Mouse (Mus musculus): Measurements from ENCODE around the gene Gm49369.
A peak's percentile ranks its signal among the peaks of the same experiment; 100 is the strongest.

Gm49369 gene

DNA sequence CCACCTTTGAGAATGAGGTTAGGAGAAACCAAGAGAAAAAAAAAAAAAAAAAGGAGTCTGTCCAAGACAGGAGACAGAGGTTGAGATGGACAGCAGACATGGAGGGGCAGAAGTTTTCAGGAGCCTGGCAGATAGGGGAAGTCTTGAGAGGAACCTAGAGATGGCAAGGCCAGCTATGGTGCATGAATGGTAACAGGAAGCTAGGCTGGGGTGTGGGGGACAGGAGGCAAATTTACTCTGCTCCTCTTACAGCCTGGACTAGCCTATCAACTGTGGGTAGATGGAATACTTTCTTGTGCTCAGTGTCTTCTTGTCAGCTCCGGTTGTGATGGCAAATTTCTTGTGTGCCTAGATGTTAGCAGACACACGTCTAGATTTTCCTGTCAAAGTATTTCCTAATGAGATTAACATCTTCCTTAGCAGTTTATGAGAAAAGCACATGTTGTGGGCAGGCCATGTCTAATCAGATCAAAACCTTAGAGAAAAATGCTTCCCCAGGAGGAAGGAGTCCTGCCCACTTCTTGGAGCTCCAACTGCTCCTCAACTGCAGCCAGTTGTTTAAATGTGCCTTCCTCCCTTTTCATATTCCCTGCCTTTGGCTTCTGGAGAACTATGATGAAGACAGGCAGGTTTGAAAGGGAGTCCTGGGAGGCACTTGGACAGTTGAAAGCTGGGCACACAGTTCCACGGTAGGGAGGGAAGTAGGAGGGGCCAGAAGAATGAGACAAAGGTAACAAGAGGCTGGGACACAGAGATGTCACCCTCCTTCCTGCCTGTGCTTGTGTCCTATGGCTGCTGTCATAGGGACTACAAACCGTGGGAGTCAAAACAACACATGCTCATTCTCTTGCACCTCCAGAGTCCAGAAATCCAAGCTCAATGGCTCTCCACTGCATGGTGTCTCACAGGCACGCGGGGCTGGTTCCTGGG lies 12.1 kb upstream of the Gm49369 start:
- DNase-seq (ENCODE audit: low spot score), result no peak

DNA sequence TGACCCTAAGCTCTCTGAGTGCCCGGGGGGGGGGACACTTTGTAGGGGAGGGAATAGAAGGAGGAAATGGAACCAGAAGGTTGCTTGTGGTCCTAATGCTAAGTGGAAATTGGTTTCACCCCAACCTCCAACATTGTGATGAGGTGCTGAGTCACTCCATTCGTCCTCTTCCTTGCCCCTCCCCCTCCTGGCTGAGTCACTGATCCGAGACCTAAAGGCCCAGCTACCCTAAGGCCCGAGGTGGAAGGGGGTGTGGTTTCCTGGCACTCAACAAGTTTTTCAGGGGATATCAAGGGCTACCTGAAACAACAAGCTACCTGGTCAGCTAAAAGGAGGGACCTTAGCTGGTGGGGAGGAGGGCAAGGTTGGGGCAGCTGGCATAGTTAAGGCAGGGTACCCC lies 10.7 kb upstream of the Gm49369 start:
- peak; percentile 42 for DNase-seq (ENCODE audit: low spot score)

DNA sequence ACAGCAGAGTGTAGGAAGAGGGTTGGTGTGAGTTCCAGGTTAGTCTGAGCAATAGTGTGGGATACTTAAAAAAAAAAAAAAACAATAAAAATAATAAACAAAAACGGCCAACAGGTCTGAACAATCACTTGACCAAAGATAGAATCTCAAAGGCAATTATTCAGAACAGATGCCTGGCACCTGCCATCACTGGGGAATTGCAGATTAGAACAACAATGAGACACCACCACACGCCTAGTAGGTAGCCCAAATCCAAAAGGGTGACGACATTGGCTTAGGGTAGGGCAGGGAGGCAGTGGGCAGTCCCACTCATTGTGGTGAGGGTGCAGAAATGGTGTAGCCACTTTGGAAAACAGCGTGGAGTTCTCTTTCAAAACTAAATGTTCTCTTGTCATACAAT lies 9.1 kb upstream of the Gm49369 start:
- DNase-seq (ENCODE audit: low spot score), result no peak

DNA sequence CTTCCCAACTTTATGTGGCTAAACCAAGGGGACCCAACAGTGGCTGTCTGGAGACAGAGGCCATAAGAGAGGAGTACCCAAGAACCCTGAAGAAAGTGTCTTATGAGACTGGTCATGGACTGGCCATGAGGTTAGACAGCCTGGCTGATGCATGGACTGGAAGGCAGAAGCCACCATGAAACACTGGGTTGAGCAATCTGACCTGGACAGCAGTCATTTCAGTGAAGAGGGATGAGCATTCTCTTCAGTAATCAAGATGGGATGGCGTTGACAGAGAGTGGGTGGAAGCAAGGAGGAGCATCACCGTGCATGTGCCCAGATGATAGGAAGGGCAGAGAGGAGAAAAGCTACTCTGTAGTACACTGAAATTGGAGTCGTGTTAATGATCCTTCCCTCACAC lies 8.6 kb upstream of the Gm49369 start:
- DNase-seq (ENCODE audit: low spot score), result no peak

DNA sequence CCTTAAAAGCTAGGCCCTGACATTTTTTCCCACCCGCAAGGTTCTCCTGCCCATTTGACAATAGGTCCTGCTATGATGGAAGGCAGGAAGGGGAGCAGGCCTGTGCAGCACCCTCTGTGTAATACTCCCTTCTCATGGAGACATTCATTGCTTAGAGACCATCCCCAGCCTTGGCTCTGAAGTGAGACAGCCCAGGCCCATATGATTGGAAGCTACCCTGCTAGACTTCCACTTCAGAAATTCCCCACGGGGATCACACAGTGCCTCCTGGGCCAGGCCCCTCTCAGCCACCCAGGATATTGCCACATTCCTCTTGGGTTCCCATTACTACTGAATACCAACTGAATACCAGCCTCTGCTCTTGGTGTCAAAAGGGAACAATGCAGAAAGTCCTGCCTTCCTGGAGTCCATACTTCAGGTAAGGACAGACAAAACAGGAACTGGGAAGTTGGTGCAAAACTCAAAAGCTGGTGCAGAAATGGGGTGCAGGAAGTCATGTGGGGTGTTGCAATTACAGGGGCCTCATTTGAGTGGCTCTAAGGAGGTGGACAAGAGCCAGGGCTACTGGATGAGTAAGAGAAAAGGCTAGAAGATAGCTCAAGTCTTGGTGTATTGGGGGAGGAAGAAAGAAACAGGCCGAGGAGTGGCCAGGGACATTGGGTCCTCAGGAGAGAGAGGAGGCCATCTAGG lies 7.6 kb upstream of the Gm49369 start:
- no peak for DNase-seq (ENCODE audit: low spot score)

DNA sequence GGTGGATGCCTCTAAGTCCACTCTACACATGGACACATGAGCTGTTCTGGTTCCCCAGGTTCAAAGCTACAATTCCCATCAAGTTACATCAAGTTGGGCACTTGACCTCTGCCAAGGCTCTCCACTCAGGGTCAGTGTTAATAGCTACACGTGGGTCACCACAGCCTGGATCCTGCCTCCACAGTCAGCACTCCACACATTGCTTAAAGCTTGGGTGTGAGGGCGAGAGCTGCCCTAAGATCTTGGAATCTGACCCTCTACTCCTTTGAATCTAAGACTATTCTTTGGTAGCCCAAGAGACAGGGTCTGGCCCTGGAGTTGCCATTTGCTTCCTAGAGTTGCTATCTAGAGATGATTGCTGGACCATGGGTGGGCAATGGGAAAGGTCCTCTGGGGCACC lies 6.3 kb upstream of the Gm49369 start:
- DNase-seq (ENCODE audit: low spot score), result no peak

DNA sequence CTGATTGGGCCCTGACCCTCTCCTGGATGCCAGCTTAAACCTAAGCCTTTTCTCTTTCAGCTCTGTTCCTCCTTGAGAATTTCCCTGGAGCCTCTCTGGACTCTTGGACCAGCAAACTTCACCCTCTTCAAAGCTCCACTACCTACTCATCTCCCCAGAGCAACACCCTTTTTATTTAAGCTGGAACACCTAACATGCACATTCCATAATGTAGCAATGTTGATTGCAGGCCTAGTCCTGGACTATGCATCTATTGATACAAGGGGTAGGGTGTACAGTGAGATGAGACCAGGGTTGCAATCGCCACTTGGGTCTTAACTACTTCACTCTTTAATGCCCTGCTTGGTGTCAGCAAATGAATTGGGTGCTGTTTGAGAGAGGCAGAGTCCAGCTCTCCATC lies 5.7 kb upstream of the Gm49369 start:
- DNase-seq (ENCODE audit: low spot score), result no peak

DNA sequence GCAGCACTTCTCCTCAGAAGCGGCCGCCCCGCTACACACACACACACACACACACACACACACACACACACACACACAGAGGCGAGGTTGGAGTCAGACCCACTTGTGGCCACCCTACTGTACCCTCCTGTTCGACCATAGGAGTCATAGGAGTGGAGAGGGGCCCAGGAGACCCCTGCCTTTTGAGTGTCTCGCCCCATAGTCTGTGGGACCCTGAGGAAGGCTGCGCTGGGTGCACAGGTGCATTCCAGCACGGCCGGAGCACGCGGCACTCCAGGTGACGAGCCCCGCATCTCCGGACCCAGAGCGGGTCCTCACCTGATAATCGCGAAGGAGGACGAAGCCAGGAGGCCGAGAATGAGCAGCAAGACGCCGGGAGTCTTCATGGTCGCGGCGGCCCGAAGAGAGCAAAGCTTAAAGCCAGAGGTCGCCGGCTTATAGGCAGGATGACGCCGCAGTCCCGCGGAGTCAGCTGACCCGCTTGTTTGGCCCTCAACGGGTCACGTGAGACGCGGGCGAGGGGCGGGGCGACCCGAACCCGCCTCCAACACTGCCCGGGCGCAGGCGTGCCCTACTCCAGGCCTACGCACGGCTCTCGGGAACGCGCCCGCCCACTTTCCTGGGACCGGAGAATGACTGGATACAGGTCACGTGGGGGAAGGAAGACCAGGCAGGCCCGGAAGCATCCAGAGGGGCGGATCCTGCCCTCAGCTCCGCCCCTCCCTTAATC lies 5.1 kb upstream of the Gm49369 start, which contains the start of gene Ctsd:
Gene Ctsd, minus strand, starts transcription at position 620 of the 730 bp plus-strand sequence.
- peak; percentile 97 for DNase-seq (ENCODE audit: low spot score)

DNA sequence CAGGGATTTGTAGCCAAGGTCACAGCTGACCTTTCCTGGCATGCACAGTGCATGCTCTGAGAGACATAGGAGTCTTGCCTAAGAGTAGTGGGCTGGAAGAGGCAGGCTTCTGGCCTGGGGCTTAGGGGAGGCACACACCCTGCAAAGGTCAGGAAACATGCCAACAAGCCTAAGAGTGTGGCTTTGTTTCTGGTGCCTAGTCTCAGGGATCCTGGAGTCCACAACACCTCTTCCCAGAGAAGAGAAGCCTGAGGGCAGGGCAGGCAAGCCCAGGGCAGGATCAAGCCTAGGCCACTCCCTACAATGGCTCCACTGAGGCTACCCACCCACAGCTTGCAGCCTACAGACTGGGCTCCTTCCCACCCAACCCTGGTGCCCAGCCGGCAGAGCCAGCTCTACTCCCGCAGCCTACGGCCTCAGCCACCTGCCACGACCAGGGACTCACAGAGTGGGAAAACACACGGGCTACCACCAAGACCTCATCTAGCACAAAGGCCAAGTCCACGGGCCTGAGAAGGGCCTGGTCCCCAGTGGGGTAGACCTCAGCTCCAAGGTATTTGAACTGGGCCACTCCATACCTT lies 4.2 kb upstream of the Gm49369 start:
- no peak for DNase-seq (ENCODE audit: low spot score)

DNA sequence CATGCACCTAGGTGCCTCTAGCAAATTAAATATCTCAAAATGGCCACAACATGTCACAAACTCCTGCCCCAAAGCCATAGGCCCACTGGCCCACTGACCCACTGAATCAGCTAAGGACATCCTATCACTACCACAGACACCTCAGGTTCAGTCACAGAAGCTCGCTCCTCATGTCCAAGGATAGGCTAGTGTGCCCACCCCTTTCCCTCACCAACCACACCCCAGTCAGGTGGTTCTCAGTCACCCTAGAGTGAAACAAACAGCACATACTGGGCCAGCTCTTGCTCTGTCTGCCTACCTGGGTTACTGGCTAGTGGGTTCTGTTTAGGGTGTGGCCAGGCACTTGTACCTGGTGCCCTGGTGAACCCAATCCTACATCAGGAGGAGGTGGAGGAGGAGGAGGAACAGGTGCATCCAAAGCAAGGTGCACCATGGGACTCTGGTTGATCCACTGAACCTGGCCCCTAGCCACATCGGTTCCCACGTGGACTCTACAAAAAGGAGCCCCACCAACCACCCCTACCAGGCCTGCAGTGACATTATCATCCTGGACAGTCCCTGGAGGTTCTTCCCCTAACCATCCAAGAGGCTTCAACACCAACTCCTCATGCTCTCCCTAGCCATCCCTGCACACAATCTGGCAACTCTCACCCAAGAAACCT lies 3.4 kb upstream of the Gm49369 start:
- no peak for DNase-seq (ENCODE audit: low spot score)

DNA sequence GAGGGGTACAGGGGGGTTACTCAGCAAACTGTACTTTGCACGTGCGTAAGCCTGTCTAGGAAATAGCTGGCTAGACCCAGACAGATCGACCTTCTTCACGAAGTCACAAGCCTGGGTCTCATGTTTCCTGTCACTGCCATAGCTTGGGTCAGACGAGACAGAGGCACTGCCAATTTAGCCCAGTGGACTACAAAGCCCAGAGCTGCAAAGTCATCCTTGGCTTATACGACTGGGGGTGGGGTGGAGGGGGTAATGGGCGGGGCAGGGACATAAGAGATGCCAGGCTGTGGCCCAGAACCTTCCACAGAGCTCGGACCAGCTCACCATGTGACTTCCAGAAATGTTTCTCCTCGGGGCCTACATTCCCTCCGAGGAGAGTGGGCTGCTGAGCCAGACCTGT lies 1.8 kb upstream of the Gm49369 start:
- DNase-seq (ENCODE audit: low spot score), result no peak

DNA sequence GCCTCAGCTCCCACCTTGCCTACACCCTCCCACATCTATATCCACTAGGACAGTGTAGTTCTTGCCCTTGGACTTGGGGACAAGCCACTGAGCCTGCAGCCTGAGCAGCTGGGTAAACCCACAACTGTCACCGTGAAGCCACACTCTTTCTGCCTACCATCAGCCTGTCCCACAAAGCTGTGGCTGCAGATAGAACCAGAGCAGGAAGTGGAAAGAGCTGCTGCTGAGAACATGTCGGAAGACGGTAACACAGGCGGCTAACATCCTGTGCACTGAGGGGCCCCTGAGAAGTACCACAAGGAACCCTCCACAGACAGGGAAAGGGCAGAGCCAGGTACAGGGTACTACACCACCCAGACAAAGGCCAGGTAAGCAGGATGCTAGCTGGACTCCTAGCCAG lies 1.3 kb downstream of the Gm49369 start:
- DNase-seq (ENCODE audit: low spot score), result no peak

DNA sequence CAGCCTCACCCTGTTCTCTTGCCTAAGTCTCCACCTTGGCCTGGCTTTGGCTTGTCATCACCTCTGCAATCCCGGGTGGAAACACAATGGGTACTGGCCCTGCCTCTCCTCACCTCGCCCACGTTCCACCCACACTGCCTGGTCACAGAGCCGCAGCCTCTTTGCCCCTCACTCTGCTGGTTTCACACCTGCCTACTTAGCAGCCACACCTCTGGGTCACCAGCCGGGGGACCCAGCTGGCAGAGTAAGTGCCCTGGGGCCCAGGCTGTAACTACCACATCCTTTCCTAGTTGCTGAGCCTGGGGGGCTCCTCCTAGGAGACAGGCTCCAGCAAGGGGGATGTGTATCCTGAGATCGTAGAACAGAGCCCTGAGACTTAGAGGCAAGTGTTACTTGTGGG lies 3.3 kb downstream of the Gm49369 start:
- no peak for DNase-seq (ENCODE audit: low spot score)

DNA sequence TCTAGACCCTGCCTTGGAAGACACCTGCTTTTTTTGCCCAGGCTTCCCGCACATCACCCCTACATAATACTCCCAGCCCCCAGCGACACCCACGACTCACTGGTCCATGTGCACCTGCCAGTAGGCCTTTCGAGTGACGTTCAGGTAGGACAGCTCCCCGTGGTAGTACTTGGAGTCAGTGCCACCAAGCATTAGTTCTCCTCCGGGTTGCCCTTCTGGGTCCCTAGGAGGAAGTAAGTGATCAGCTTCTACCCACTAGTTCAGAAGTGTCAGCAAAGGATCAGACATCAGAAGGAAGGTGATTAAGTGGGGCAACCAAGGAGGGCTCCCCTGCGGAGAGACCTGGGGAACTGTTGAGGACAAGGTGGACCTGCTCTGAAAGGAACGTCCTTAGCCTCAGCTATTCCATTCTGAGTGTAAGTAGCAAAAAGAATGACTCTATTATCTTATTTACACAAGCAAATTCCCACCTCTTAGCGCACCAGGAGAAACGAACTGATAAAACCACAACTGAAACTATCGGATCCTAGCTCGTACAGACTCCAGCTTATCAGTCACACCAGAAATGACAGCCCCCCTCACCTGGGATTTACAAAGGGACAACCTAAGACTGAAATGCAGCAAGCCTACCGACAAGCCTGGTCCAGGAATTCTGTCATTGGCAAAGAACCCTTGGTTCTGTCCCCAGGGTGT lies 5.1 kb downstream of the Gm49369 start:
- no peak for DNase-seq (ENCODE audit: low spot score)

DNA sequence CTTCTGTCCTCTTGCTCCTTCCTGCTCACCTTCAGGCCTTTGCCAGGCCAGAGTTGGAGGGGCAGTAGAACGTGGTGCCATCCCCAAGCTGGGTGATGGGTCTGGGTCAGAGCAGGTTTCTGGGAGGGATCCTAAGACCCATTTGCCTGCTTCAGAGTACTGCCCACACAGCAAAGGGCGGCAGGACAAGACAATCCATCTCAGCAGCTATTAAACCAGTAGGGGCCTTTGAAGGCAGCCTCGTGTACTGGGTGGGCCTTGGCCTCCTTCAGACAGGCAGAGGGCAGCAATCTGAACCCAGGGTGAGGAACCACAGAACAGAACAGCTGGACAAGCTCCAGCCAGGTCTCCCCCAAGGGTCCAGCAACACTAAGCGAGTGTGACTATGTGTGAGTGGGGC lies 6.4 kb downstream of the Gm49369 start:
- DNase-seq (ENCODE audit: low spot score), result no peak

DNA sequence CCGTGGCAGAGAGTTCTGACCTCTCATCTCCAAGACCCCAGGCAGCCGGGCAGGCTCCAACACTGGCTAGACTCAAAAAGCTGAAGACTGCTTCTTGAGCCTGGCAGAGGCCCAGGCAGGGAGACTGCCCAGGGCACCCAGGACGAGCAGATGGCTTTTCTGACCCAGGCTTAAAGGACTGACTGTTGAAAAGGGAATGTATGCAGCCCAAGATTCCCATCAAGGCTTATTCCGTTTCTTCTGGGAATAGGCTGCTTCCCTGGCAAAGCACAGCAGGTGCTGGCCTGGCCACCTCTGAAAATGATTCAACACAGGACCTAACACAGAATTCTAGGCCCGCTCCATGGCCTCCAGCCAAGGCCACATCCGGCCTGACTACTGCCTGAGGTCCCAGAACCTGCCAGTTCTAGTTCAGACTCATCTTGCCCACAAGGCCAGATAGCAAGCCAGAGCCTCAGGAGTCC lies 7.2 kb downstream of the Gm49369 start:
- DNase-seq (ENCODE audit: low spot score), result no peak

DNA sequence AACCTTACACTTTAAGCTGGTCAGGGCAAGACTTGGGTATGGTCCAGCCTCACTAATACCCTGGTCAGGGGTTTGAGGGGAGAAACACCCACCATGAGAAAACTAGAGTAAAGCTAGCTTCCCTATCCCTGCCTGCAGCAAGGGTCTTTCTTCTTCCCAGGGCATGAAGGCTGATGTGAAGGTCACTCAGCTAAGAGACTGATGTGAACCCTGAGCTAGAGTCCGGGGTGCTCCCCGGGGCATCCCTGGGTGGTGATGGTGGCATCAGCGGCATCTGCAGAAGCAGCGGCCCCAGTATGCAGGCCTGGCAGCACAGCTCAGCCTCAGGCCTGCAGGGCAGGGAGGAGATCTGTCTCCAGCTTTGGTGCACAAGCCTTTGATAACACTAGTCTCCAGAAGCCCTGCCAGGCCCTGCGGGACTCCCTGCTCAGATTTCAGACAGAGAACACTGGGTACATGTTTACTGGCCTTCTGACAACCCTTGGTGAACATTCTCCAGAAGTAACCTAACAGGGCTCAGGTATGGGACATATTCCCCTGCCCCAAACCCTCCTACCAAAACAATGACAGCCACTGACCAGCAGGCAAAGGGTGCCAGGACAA lies 8.0 kb downstream of the Gm49369 start:
- no peak for DNase-seq (ENCODE audit: low spot score)

DNA sequence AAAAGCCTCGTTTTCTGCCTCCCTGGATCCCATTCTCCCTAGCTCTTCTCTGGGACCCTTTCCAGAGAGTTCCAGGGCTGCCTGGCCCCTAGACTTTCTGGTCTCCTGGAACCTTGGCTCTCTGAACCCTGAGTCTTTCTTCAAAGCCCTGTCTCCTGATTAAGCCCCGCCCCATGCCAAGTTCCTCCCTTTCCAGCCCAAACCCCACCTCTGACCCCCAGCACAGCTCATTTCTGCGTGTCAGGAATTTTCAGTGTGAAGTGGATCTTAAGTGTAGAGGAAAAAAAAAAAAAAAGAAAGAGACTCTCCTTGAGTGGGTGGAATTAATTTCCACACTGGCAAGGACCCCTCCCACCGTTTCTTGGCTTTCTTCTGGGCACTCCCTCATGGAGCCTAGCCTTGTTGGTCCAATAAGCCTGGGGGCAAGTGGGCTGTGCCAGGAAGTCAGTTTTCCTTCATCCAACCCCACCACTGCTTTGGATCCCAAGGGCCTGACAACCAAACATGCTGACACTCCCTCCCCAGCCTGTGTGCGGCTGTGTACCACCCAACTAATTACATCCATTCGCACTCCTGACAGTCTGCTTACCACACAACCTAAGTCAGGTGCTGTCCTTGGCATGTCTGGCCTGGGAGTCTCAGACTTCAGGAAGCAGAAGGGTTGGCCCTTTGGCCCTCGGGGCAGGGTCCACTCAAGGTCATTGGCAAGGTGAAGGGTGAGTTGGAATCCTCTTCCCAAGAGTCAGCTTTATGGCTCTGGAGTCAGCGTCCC lies 8.6 kb downstream of the Gm49369 start, which contains the start of gene Ifitm10:
Gene Ifitm10, minus strand, starts transcription at position 113 of the 772 bp plus-strand sequence.
- DNase-seq (ENCODE audit: low spot score), result no peak

DNA sequence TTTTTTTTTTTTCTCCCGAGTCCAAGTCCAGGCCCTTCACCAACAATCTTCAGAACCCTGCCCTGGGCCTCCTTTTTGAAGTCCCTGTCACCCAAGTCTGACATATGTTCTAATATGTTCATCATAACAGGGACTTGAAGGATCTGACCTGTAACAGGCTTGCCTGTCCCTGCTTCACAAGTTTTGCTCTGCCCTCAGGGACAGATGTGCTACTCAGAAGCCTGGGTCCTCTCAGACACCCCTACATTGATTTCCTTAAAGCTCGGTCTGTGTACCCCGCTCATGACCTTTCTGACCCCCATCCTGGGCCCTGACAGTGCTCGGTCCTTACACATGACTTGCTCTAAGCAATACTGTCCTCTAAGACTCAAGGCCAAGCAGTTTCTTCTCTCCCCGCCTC lies 9.4 kb downstream of the Gm49369 start:
- DNase-seq (ENCODE audit: low spot score), result no peak

Data from yolk sac, embryonic 10.5 days (tissue).